Mouse (Mus musculus) embryo, embryonic 10 days (tissue): Measurements from ENCODE around the gene Pih1d1.
"Not testable (repeated sequence)": the region's sequence is repeated elsewhere in the genome, so short reads cannot be mapped to it uniquely, and the experiment has no call there.

Experiments used
- DNase-seq: peaks from one replicate; pipeline ENCODE4 v3.0.0-alpha.2; 2015; ENCODE audit warnings: low spot score

The Pih1d1 gene

DNA sequence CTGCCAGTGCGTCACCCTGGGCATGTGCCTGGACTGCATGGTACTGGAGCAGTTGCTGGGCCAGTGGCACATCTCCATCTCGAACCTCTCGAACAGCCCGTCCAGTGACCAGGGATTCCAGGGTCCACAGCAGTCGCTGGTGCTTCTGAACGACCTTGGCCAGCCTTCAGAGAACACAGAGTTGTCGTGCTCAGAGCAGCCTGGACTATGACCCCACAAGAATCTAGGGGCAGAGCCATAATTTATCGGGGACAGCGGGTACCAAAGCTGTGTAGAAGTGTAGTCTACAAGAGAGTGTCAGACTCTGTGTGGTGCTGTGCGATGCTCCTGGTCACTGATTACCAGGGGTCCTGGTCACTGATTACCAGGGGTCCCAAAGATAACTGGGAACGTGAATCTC lies 6.2 kb upstream of the Pih1d1 start:
- DNase-seq: no peak

DNA sequence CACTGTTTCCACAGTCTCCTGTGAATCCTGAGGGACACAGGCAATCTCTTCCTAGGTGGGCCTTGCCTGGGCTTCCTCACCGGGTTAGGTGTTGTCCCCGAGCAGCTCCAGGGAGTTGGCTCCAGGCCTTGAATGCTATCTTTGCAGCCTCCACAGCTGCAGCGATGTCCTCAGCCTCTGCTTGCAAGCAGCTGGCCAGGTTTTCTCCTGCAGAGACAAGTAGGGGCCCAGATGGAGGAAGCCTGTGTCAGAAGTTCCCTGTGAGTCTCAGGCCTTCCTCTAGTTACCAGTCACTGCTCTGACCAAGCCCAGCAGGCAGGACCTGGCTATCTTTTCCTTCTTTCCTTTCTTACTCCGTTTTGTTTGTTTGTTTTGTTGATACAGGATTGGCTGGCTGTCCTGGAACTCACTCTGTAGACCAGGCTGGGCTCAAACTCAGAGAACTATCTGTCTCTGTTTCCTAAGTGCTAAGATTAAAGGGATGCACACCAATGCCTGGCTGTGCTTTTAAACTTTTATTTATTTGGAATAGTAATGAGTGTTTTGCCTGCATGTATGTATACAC lies 5.5 kb upstream of the Pih1d1 start:
- no peak for DNase-seq

GRCm38 (mm10) chr7:45149545-45149944 lies 4.6 kb upstream of the Pih1d1 start:
- no peak for DNase-seq

GRCm38 (mm10) chr7:45150321-45150720 lies 3.8 kb upstream of the Pih1d1 start:
- no peak for DNase-seq

- DNase-seq: no peak
Measured at GRCm38 (mm10) chr7:45151303-45151702, 2.8 kb upstream of the Pih1d1 start.

DNA sequence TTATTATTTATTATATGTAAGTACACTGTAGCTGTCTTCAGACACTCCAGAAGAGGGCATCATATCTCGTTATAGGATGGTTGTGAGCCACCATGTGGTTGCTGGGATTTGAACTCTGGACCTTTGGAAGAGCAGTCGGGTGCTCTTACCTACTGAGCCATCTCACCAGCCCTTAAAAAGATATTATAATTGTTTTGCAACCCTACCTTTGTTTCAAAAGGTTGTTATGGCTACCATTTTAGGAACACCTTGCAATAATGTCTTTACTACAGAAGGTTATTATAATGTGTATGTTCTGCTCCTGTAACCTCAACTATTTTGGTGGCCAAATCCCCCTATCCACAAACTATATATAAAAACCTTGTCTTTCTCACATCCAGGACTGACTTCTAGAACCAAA lies 1.1 kb upstream of the Pih1d1 start:
- DNase-seq: not testable (repeated sequence)

- DNase-seq: no peak
Measured at GRCm38 (mm10) chr7:45153586-45153985, 517 bp upstream of the Pih1d1 start.

- DNase-seq: peak; percentile 39
Measured at GRCm38 (mm10) chr7:45154993-45155514, 951 bp downstream of the Pih1d1 start.

DNA sequence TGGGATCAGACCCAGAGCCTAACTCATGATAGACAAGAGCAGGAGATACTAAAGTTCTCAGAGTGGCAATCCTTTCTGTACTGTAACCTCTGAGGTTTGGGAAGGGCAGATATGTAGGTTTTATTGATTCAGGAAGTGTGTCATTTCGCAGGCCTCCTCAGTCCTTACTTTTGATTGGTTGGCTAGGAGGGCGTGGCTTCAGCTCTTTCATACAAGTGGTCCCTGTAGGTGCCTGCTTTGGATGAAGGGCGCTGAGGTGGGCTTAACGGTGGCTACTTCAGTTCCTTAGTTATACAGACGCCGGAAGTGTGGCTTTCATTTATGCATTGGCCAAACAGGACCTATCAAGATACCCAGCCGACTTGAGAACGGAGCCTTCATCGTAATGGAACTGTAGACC lies 1.5 kb downstream of the Pih1d1 start:
- DNase-seq: no peak

DNA sequence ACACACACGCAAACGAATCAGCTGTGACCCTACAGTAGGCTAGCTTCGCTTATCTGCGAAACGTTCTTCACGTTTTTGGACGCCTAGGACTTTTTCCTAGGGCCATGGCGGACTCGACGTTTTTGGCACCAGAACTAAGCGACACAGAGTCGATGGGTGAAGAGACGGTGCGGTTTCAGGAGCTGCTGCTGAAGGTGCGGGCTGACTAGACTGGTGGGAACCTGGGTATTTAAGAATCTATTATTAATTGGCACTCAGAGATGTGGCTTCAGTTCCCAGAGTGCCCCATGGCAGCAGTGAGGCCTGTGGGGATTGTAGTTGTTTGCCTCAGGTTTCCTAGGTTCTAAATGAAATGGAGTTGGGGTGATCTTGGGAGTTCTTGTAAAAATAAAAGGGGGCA lies 2.1 kb downstream of the Pih1d1 start:
- no peak for DNase-seq

DNA sequence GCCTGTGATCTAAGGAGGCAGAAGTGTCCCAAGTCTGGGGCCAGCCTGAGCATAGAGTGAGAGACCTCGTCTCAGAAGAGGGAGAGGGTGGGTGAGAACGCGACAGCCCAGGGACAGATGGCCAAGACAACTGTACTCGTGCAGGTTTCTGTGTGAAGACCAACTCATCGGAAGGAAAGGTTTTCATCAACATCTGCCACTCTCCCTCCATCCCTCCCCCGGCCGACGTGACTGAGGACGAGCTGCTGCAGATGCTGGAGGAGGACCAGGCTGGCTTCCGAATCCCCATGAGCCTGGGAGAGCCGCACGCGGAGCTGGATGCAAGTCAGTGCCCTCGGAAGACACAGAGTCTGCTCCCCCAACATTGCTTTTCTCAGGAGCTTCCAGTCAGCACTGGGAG lies 3.4 kb downstream of the Pih1d1 start:
- no peak for DNase-seq

- DNase-seq: no peak
Measured at GRCm38 (mm10) chr7:45158991-45159390, 4.9 kb downstream of the Pih1d1 start.

GRCm38 (mm10) chr7:45160316-45160800 lies 6.3 kb downstream of the Pih1d1 start:
- no peak for DNase-seq

DNA sequence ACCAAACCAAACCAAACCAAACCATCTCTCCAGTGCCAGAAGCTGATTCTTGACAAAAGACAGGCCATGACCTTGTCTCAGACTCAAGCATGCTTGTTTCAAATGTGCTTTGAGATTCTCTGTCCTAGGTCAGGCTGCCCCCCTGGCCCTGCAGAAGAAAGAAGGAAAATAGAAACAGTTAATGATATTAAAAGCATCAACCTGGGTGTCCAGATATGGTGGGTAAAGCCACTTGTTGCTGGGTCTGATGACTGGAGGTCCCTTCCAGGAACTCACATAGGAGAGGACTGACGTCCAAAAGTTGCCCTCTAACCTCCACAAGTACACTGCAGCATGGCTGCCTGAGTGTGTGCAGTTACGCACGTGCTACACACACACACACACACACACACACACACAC lies 6.8 kb downstream of the Pih1d1 start:
- DNase-seq: no peak

- DNase-seq: peak; percentile 95
Measured at GRCm38 (mm10) chr7:45161612-45162473, 7.7 kb downstream of the Pih1d1 start.

DNA sequence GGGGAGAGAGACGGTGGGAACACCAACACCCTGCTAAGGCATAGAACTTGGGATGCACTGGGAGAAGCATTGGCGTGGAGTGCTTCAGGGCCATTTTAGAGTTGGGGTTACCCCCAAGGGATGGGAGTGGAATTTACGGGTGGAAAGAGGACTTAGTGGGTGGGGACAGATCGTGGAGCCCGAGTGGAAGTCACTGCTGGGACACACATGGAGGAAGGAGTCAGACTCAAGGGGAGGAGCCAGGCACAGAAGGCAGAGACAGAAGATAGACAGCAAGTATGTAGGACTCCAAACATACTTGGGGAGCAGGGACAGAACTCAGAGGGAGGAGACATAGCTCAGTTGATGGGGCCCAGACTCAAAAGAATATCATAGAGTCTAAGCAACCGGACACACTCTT lies 8.4 kb downstream of the Pih1d1 start:
- DNase-seq: no peak

DNA sequence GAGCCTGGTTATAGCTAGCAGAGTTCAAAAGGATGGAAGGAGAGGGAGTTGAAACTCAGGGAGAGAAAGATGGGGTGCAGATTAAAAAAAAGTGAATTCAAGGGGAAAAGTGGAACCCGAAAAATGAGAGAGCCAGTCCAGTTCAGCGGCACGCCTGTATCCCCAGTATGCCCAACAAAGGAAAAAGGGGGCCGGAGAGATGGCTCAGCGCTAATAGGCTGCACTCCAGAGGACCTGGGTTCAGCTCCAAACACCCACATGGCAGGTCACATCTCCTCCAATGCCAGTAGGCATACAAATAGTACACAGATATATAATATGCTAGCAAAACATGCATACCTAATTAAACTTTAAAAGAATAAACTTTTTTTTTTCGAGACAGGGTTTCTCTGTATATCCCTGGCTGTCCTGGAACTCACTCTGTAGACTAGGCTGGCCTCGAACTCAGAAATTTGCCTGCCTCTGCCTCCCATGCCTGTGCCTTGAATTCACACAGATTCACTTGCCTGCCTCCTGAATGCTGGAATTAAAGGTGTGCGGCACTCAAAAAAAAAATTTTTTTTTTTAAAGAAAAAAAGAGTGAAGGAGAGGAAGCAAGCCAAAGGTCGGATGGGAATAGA lies 9.0 kb downstream of the Pih1d1 start:
- no peak for DNase-seq

- DNase-seq: peak; percentile 54
Measured at GRCm38 (mm10) chr7:45163735-45164490, 9.8 kb downstream of the Pih1d1 start, which contains the start of gene Slc17a7. Gene Slc17a7, plus strand, starts transcription at chr7:45163949.

DNA sequence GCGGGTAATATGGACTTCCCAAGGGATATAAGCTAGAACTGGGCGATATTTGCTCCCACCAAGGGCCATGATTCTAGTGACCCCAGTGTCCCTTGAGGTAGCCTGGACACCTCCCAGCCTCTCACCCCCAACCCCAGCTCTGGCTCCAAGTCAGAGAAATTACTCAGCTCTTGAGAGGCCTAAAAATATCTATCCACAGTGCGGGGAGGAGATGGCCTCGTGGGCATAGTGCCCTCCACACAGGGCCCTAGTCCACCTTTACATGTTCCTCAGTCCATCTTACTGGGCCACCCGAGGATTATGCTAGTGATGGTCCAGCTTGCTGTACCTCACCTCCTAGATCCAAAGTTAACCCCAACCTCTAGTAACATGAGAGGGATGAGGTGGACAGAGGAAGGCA lies 10.7 kb downstream of the Pih1d1 start:
- no peak for DNase-seq

GRCm38 (mm10) chr7:45165701-45166100 lies 11.6 kb downstream of the Pih1d1 start:
- DNase-seq: no peak

GRCm38 (mm10) chr7:45166950-45167401 lies 12.9 kb downstream of the Pih1d1 start:
- no peak for DNase-seq
